Mouse (Mus musculus) neural tube, embryonic 13.5 days (tissue): ENCODE measurements around the gene Araf. TPM values are rescaled to one million over a fixed set of nuclear protein-coding genes. Genes with fewer than 3 reads are reported as not detected.
"Not testable (repeated sequence)": the region's sequence is repeated elsewhere in the genome, so short reads cannot be mapped to it uniquely, and the experiment has no call there.

Source experiments
- ATAC-seq: fragments of 200-750 bp; cut with Nextera tagmentation; 2 replicates; pipeline ENCODE4 v1.8.0; 2017; ENCODE audit warnings: low read depth, mild to moderate bottlenecking, moderate TSS enrichment, moderate library complexity
- H3K27ac ChIP-seq: fragments of 300-500 bp; sonication (generic); replicated peaks from 2 replicates; pipeline ENCODE4 v1.5.1; 2015; ENCODE audit warnings: moderate library complexity, mild to moderate bottlenecking, inconsistent platforms
- H3K27me3 ChIP-seq: fragments of 300-500 bp; sonication (generic); 2 replicates; pipeline ENCODE4 v1.6.1; 2015; ENCODE audit warnings: mild to moderate bottlenecking, inconsistent platforms
- H3K36me3 ChIP-seq: fragments of 300-500 bp; sonication (generic); 2 replicates; pipeline ENCODE4 v1.6.1; 2015; ENCODE audit warnings: mild to moderate bottlenecking, inconsistent platforms
- H3K4me1 ChIP-seq: fragments of 300-500 bp; sonication (generic); replicated peaks from 2 replicates; pipeline ENCODE4 v1.6.1; 2015; ENCODE audit warnings: inconsistent platforms
- H3K4me2 ChIP-seq: fragments of 300-500 bp; sonication (generic); 2 replicates; pipeline ENCODE4 v1.6.1; 2015; ENCODE audit warnings: inconsistent platforms, mild to moderate bottlenecking, moderate library complexity
- H3K4me3 ChIP-seq: fragments of 300-500 bp; sonication (generic); 2 replicates; pipeline ENCODE4 v1.5.1; 2015; ENCODE audit warnings: mild to moderate bottlenecking, inconsistent platforms
- H3K9ac ChIP-seq: fragments of 300-500 bp; sonication (generic); 2 replicates; pipeline ENCODE4 v1.6.1; 2015; ENCODE audit warnings: moderate library complexity, mild to moderate bottlenecking, inconsistent platforms
- H3K9me3 ChIP-seq: fragments of 300-500 bp; sonication (generic); 2 replicates; pipeline ENCODE4 v1.6.1; 2016; ENCODE audit warnings: inconsistent platforms
- WGBS: fragments of 180-500 bp; shearing (Covaris S2); methylation state at CpG from one replicate; pipeline ENCODE4 v1.1.7; 2015; 5-methylcytosine and 5-hydroxymethylcytosine counted together
- polyA plus RNA-seq: library from polyadenylated mRNA; unstranded; fragments of >200 nt; fragmentation: Nextera tagmentation; extraction: Ambion mirVana; gene quantifications from 2 replicates; pipeline ENCODE4 v1.2.1, GENCODE M21; 2015

Gene Araf
- polyA plus RNA-seq, 1 experiment from 2014 or later: 277 TPM

GRCm38 (mm10) chrX:20798797-20799147 lies 1.2 kb downstream of the Araf start:
- Histone ChIP-seq H3K27ac (peak overlapping the region; percentile 94), H3K4me2 (peak overlapping the region; percentile 55), H3K9ac (peak overlapping the region; percentile 75), H3K4me3 (peak overlapping the region; percentile 48), H3K36me3 (no peaks in the 10 kb centered on the region), H3K27me3 (no peaks in the 10 kb centered on the region), H3K4me1 (no peaks in the 10 kb centered on the region), H3K9me3 (no peaks in the 10 kb centered on the region)
- peak; percentile 36 for ATAC-seq
- WGBS: 22% methylated on average over 7 of the region's 7 CpGs

- no peaks in the 10 kb centered on the region for H3K27me3 ChIP-seq
- H3K9ac ChIP-seq: no peak overlapping the region
- no peak overlapping the region for H3K4me2 ChIP-seq
- H3K9me3 ChIP-seq: no peaks in the 10 kb centered on the region
- no peak overlapping the region for H3K27ac ChIP-seq
- no peak for ATAC-seq
- H3K4me1 ChIP-seq: no peaks in the 10 kb centered on the region
- H3K36me3 ChIP-seq: no peaks in the 10 kb centered on the region
- 74% methylated on average over 2 of the region's 2 CpGs for WGBS
- H3K4me3 ChIP-seq: no peak overlapping the region
These were observed 3.8 kb downstream of the Araf start for GRCm38 (mm10) chrX:20801456-20801855.

GRCm38 (mm10) chrX:20804301-20804700 lies 6.7 kb downstream of the Araf start:
- not testable (repeated sequence) for H3K9me3 ChIP-seq
- WGBS: 57% methylated on average over 1 of the region's 1 CpGs

GRCm38 (mm10) chrX:20806295-20806694 lies 8.7 kb downstream of the Araf start:
- no peaks in the 10 kb centered on the region for H3K9me3 ChIP-seq

More at GRCm38 (mm10) chrX:20804301-20804700, 6.7 kb downstream of the Araf start:
- not testable (repeated sequence) for H3K27me3 ChIP-seq, H3K36me3 ChIP-seq, H3K4me2 ChIP-seq, H3K4me1 ChIP-seq, ATAC-seq, H3K9ac ChIP-seq, H3K27ac ChIP-seq, H3K4me3 ChIP-seq

DNA sequence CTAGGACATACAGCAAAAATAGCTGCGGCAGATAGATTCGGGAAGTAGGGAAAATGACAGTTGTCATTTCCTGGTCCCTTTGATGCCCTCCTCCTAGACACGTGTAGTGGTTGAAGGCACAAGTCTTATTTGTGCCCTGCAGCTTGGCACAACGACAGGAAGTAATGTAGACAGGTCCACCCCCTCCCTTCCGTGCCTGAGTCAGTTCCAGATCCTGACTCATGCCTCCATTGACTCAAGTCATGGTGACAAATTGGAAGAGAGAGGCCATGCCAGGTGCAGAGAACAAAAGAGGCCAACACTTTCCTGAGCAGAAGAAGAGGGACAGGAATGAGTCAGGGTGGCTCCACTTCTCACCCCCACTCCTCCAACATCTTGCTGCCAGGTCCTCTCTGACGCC lies 19.4 kb downstream of the Araf start:
- no peaks in the 10 kb centered on the region for H3K9me3 ChIP-seq
- H3K27me3 ChIP-seq: no peaks in the 10 kb centered on the region
- no peak overlapping the region for H3K4me2 ChIP-seq
- H3K9ac ChIP-seq: no peak overlapping the region
- H3K4me3 ChIP-seq: no peak overlapping the region
- H3K36me3 ChIP-seq: no peaks in the 10 kb centered on the region
- H3K27ac ChIP-seq: no peak overlapping the region
- no peak for ATAC-seq
- H3K4me1 ChIP-seq: no peaks in the 10 kb centered on the region; the same call in 1 of the 2 replicates
- 75% methylated on average over 6 of the region's 6 CpGs for WGBS

More at GRCm38 (mm10) chrX:20806295-20806694, 8.7 kb downstream of the Araf start:
- Histone ChIP-seq H3K9ac (no peak overlapping the region), H3K27me3 (no peaks in the 10 kb centered on the region), H3K36me3 (no peaks in the 10 kb centered on the region), H3K4me3 (no peak overlapping the region), H3K4me1 (no peaks in the 10 kb centered on the region), H3K4me2 (no peak overlapping the region), H3K27ac (no peak overlapping the region)
- 76% methylated on average over 1 of the region's 1 CpGs for WGBS
- no peak for ATAC-seq

DNA sequence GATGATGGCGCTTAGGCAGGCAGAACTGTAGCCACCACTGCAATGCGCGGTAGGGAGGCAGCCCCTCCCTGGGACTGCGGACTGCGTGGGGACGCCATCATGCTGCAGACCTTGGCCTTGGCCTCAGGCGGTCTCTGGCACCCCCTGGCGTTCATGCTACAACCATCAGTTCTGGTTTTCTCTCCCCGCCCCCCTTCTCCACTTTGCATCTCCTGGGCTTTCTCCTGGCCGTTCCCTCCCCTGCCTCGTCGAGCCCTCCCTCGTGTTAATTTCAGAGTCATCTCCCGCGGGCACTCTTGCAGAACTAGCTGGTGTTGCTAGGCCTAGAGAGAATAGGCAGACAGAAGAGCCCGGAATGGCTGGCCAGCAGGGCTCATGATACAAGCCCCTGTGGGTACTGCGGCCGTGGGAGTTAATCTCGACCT lies 21.6 kb downstream of the Araf start:
- ATAC-seq: peak; percentile 95

DNA sequence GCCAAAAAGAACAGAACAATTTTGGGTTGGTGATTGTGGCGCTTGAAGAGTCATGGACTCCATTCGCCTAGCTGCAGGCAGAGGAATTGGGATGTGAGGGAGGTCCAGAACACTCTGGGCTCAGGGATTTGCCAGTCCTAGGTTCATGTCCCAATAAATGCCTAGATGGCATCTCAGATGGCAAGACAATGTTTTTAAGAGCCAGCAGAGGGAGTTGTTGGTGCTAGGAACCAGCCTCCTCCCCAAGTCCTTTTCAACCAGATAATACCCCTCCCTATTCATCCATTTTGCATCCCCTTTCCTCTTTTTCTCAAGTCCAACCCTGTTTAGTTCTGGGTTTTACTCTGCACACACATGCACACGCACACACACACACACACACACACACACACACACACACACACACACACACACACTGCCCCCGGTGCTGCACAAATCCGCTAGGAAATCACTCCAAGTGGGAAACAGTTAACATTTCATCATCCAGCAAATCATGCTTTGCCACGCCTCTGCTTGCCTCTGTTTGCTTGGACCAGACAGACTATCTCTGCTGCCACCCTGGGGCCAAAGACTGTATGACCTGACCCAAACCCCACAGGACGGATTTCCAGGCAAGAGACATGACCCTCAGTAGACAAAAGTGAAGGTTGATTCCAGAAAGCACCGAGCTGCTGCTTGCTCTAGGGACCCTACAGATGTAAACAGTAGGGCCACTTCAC lies 22.3 kb downstream of the Araf start:
- peak; percentile 75 for ATAC-seq
- Histone ChIP-seq H3K4me2 (peak overlapping the region; percentile 53), H3K9me3 (no peaks in the 10 kb centered on the region), H3K36me3 (no peaks in the 10 kb centered on the region), H3K9ac (peak overlapping the region; percentile 50; the same call in 1 of the 2 replicates), H3K4me1 (no peaks in the 10 kb centered on the region; the same call in 1 of the 2 replicates), H3K27ac (peak overlapping the region; percentile 83), H3K4me3 (peak overlapping the region; percentile 27), H3K27me3 (no peaks in the 10 kb centered on the region)
- 40% methylated on average over 7 of the region's 8 CpGs for WGBS

More for the DNA sequence above, 21.6 kb downstream of the Araf start:
- H3K27ac ChIP-seq: peak overlapping the region; percentile 83
- H3K4me2 ChIP-seq: peak overlapping the region; percentile 53
- 20% methylated on average over 19 of the region's 19 CpGs for WGBS
- peak overlapping the region; percentile 50; the same call in 1 of the 2 replicates for H3K9ac ChIP-seq
- no peaks in the 10 kb centered on the region for H3K27me3 ChIP-seq
- H3K4me3 ChIP-seq: peak overlapping the region; percentile 27
- no peaks in the 10 kb centered on the region; the same call in 1 of the 2 replicates for H3K4me1 ChIP-seq
- no peaks in the 10 kb centered on the region for H3K36me3 ChIP-seq
- H3K9me3 ChIP-seq: no peaks in the 10 kb centered on the region

DNA sequence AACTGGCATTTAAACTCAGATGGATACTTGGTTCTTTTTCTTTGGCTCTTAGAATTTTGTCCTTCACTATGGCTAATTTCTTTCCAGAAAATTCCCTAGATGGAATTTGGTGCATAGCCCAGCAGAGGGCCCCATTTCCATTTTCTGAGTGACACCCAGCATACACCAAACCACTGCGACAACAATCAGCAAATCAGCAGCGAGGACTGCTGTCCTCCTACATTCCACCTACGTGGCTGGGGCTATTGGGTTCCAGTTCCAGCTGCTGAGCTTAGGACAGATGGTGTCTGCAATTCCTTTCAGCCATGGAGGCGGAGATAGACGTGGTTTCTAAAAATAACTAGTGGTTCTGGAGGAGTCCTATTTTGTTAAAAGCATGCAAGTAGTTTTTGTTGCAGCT lies 31.3 kb downstream of the Araf start:
- no peaks in the 10 kb centered on the region for H3K9me3 ChIP-seq
- H3K4me3 ChIP-seq: no peak overlapping the region
- no peak overlapping the region for H3K27ac ChIP-seq
- H3K4me2 ChIP-seq: no peak overlapping the region
- ATAC-seq: no peak
- H3K27me3 ChIP-seq: no peaks in the 10 kb centered on the region
- no peak overlapping the region for H3K9ac ChIP-seq
- no peaks in the 10 kb centered on the region for H3K4me1 ChIP-seq
- WGBS: 31% methylated on average over 5 of the region's 5 CpGs
- no peaks in the 10 kb centered on the region for H3K36me3 ChIP-seq

GRCm38 (mm10) chrX:20847232-20847631 lies 49.6 kb downstream of the Araf start:
- H3K4me2 ChIP-seq: no peak overlapping the region
- H3K4me1 ChIP-seq: peaks cover 13% of the 10 kb centered on the region
- H3K4me3 ChIP-seq: no peak overlapping the region
- H3K27ac ChIP-seq: 0 out of 2 replicates have a peak overlapping the region, but pooled peaks have one; percentile 76
- peaks cover 22% of the 10 kb centered on the region for H3K36me3 ChIP-seq
- 91% methylated on average over 3 of the region's 3 CpGs for WGBS
- ATAC-seq: no peak
- no peaks in the 10 kb centered on the region for H3K27me3 ChIP-seq
- H3K9me3 ChIP-seq: no peaks in the 10 kb centered on the region
- no peak overlapping the region for H3K9ac ChIP-seq

GRCm38 (mm10) chrX:20847816-20848215 lies 50.2 kb downstream of the Araf start:
- peaks cover 13% of the 10 kb centered on the region for H3K4me1 ChIP-seq
- no peak overlapping the region for H3K9ac ChIP-seq
- peak; percentile 24; the same call in 1 of the 2 replicates for ATAC-seq
- peak overlapping the region; percentile 76 for H3K27ac ChIP-seq
- no peaks in the 10 kb centered on the region for H3K27me3 ChIP-seq
- 19% methylated on average over 2 of the region's 2 CpGs for WGBS
- H3K4me3 ChIP-seq: peak overlapping the region; percentile 62
- peaks cover 22% of the 10 kb centered on the region for H3K36me3 ChIP-seq
- peak overlapping the region; percentile 50 for H3K4me2 ChIP-seq
- no peaks in the 10 kb centered on the region for H3K9me3 ChIP-seq

DNA sequence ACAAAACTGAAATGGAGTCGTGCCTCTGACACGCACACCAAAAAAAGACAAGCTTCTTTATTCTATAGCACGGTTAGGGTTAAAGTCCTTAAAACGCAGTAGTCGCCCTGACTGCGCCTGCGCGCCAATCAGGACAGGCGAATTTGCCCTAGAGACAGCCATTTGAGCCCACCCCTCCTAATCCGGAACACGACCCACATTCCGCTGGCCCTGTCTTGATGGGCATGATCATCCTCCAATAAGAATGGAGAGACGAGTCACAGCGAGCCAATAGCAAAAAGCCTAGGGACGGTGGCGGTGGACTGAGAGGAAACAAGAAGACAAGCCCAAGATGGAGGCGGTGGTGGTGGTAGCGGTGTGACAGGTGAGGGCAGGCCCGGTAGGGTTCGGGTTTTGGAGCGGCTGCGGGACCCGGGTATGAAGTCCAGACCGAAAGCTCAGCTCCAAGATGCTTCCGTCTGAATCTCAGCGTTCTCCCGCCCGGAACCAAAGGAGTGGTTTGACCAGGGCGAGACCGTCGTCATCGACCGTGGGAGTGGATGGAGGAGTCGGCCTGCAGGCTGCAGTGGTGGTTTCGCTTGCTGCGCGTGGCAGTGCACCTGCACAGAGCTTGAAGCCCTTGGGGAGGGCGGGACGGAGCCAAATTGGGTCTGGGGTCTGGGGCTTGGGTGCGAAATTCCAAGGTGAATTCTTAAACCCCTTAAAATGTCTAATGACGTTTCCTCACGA lies 50.8 kb downstream of the Araf start:
- Histone ChIP-seq H3K36me3 (peaks cover 28% of the 10 kb centered on the region), H3K9ac (peak overlapping the region; percentile 84), H3K27ac (peak overlapping the region; percentile 81), H3K4me1 (peaks cover 13% of the 10 kb centered on the region), H3K9me3 (no peaks in the 10 kb centered on the region), H3K4me2 (peak overlapping the region; percentile 73), H3K4me3 (peak overlapping the region; percentile 62), H3K27me3 (no peaks in the 10 kb centered on the region)
- WGBS: 17% methylated on average over 42 of the region's 42 CpGs
- peak; percentile 98 for ATAC-seq

DNA sequence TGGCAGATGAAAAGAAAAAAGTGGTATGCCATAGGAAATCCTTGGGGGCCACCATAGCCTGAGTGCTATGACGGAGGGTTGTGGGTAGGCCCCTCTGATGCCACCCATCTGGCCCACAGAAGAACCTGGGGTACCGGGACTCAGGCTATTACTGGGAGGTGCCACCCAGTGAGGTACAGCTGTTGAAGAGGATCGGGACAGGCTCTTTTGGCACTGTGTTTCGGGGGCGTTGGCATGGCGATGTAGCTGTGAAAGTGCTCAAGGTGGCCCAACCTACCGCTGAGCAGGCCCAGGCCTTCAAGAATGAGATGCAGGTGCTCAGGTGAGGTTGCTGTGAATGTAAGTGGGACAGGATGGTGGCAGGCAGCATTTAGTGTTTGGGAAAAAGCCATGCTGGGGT lies 56.2 kb downstream of the Araf start:
- H3K4me1 ChIP-seq: peaks cover 13% of the 10 kb centered on the region
- no peak overlapping the region for H3K9ac ChIP-seq
- no peak overlapping the region for H3K4me2 ChIP-seq
- 95% methylated on average over 7 of the region's 7 CpGs for WGBS
- ATAC-seq: no peak
- H3K36me3 ChIP-seq: peaks cover 60% of the 10 kb centered on the region
- H3K27ac ChIP-seq: no peak overlapping the region
- no peaks in the 10 kb centered on the region for H3K9me3 ChIP-seq
- H3K27me3 ChIP-seq: no peaks in the 10 kb centered on the region
- H3K4me3 ChIP-seq: no peak overlapping the region
